Mouse (Mus musculus) brain, embryonic 14.5 days (tissue): ENCODE measurements around the gene Vps39.

Source experiments
- CTCF ChIP-seq: fragments of 200-500 bp; IDR thresholded peaks from 2 replicates; pipeline ENCODE4 v1.5.1; 2012; ENCODE audit warnings: inconsistent platforms, mild to moderate bottlenecking, moderate library complexity, borderline replicate concordance; ENCODE audit not compliant: insufficient read depth, insufficient read length; ENCODE audit errors: extremely low read depth
- POLR2A ChIP-seq: fragments of 200-500 bp; IDR thresholded peaks from 2 replicates; pipeline ENCODE4 v1.6.1; 2012; ENCODE audit warnings: mild to moderate bottlenecking, inconsistent platforms, borderline replicate concordance; ENCODE audit not compliant: poor library complexity, insufficient read depth, insufficient read length, severe bottlenecking; ENCODE audit errors: extremely low read depth

GRCm38 (mm10) chr2:120314487-120314886 is 38.5 kb downstream of the Vps39 start:
- no peak for TF ChIP-seq CTCF
- TF ChIP-seq POLR2A = no peak
